Mouse (Mus musculus) heart, embryonic 16.5 days (tissue): ENCODE results near the gene Scnn1a. TPM values are rescaled to one million over a fixed set of nuclear protein-coding genes. Genes with fewer than 3 reads are reported as not detected.

Experiments used
- ATAC-seq: fragments of 200-750 bp; cut with Nextera tagmentation; replicated peaks from 2 replicates; pipeline ENCODE4 v1.8.0; 2017; ENCODE audit warnings: moderate number of reproducible peaks; ENCODE audit not compliant: insufficient read depth, low FRiP score; ENCODE audit errors: extremely low read depth
- H3K27ac ChIP-seq: fragments of 300-500 bp; sonication (generic); 2 replicates; pipeline ENCODE4 v1.5.1; 2014; ENCODE audit warnings: mild to moderate bottlenecking, low read length, control low read depth, moderate library complexity
- H3K27me3 ChIP-seq: fragments of 300-500 bp; sonication (generic); 2 replicates; pipeline ENCODE4 v1.6.1; 2014; ENCODE audit warnings: low read length, mixed read lengths; ENCODE audit not compliant: control insufficient read depth, insufficient read depth
- H3K36me3 ChIP-seq: fragments of 300-500 bp; sonication (generic); 2 replicates; pipeline ENCODE4 v1.6.1; 2014; ENCODE audit not compliant: control insufficient read depth, insufficient read depth
- H3K4me1 ChIP-seq: fragments of 300-500 bp; sonication (generic); 2 replicates; pipeline ENCODE4 v1.6.1; 2014; ENCODE audit warnings: low read length, mixed read lengths; ENCODE audit not compliant: control insufficient read depth, insufficient read depth
- H3K4me2 ChIP-seq: fragments of 300-500 bp; sonication (generic); 2 replicates; pipeline ENCODE4 v1.6.1; 2014; ENCODE audit warnings: low read depth, mild to moderate bottlenecking, control low read depth, low read length
- H3K4me3 ChIP-seq: fragments of 300-500 bp; sonication (generic); 2 replicates; pipeline ENCODE4 v1.5.1; 2014; ENCODE audit warnings: mild to moderate bottlenecking, control low read depth, low read length
- H3K9ac ChIP-seq: fragments of 300-500 bp; sonication (generic); 2 replicates; pipeline ENCODE4 v1.6.1; 2014; ENCODE audit warnings: low read length, control low read depth
- H3K9me3 ChIP-seq: fragments of 300-500 bp; sonication (generic); replicated peaks from 2 replicates; pipeline ENCODE4 v1.6.1; 2016; ENCODE audit warnings: low read length; ENCODE audit not compliant: control insufficient read depth
- WGBS: fragments of 180-500 bp; shearing (Covaris S2); extraction: QIAGEN DNeasy Blood & Tissue Kit; methylation state at CpG from one replicate; pipeline ENCODE4 v1.1.7; 2014; 5-methylcytosine and 5-hydroxymethylcytosine counted together
- polyA plus RNA-seq: library from polyadenylated mRNA; unstranded; fragments of >200 nt; fragmentation: Nextera tagmentation; extraction: Ambion mirVana; gene quantifications from 2 replicates; pipeline ENCODE4 v1.2.1, GENCODE M21; 2015

Scnn1a gene
- polyA plus RNA-seq, 1 experiment from 2014 or later: 2.6 TPM

GRCm38 (mm10) chr6:125328243-125328642 lies 7.8 kb downstream of the Scnn1a start:
- Histone ChIP-seq H3K27me3 (no peaks in the 10 kb centered on the region; the same call in 1 of the 2 replicates), H3K27ac (no peak overlapping the region), H3K4me3 (no peak overlapping the region), H3K9me3 (no peaks in the 10 kb centered on the region), H3K4me2 (no peak overlapping the region), H3K9ac (no peak overlapping the region), H3K4me1 (peaks cover 12% of the 10 kb centered on the region; the same call in 1 of the 2 replicates), H3K36me3 (no peaks in the 10 kb centered on the region)
- WGBS: 78% methylated on average over 5 of the region's 5 CpGs
- ATAC-seq: no peak

- Histone ChIP-seq H3K4me1 (peaks cover 8% of the 10 kb centered on the region; the same call in 1 of the 2 replicates), H3K36me3 (no peaks in the 10 kb centered on the region), H3K27me3 (no peaks in the 10 kb centered on the region), H3K27ac (peak overlapping the region; percentile 52; the same call in 1 of the 2 replicates), H3K9me3 (no peaks in the 10 kb centered on the region), H3K4me2 (peak overlapping the region; percentile 83), H3K4me3 (peak overlapping the region; percentile 66), H3K9ac (peak overlapping the region; percentile 80)
- 1% methylated on average over 39 of the region's 39 CpGs for whole genome bisulfite sequencing
- peak; percentile 95 for ATAC-seq
Measured at GRCm38 (mm10) chr6:125330626-125331326, 10.3 kb downstream of the Scnn1a start.

- no peaks in the 10 kb centered on the region for H3K9me3 ChIP-seq
- H3K4me1 ChIP-seq: peaks cover 8% of the 10 kb centered on the region; the same call in 1 of the 2 replicates
- H3K4me2 ChIP-seq: no peak overlapping the region
- 67% methylated on average over 14 of the region's 14 CpGs for WGBS
- H3K27ac ChIP-seq: no peak overlapping the region
- H3K27me3 ChIP-seq: no peaks in the 10 kb centered on the region
- ATAC-seq: no peak
- H3K9ac ChIP-seq: no peak overlapping the region
- no peak overlapping the region for H3K4me3 ChIP-seq
- H3K36me3 ChIP-seq: no peaks in the 10 kb centered on the region
Measured at GRCm38 (mm10) chr6:125333112-125333899, 12.8 kb downstream of the Scnn1a start.

- Histone ChIP-seq H3K9ac (no peak overlapping the region), H3K4me2 (no peak overlapping the region), H3K36me3 (no peaks in the 10 kb centered on the region), H3K9me3 (no peaks in the 10 kb centered on the region), H3K4me3 (no peak overlapping the region), H3K27me3 (no peaks in the 10 kb centered on the region), H3K27ac (no peak overlapping the region), H3K4me1 (peaks cover 8% of the 10 kb centered on the region; the same call in 1 of the 2 replicates)
- WGBS: 71% methylated on average over 2 of the region's 2 CpGs
- no peak for ATAC-seq
Measured at GRCm38 (mm10) chr6:125334356-125334755, 13.9 kb downstream of the Scnn1a start.

GRCm38 (mm10) chr6:125338791-125339660 lies 18.6 kb downstream of the Scnn1a start:
- Histone ChIP-seq H3K36me3 (no peaks in the 10 kb centered on the region), H3K9ac (no peak overlapping the region), H3K27me3 (no peaks in the 10 kb centered on the region), H3K4me2 (no peak overlapping the region), H3K27ac (peak overlapping the region; percentile 74; the same call in 1 of the 2 replicates), H3K4me3 (no peak overlapping the region), H3K4me1 (0 out of 2 replicates have a peak, but pooled peaks cover 2% of the 10 kb centered on the region), H3K9me3 (no peaks in the 10 kb centered on the region)
- no peak for ATAC-seq
- 71% methylated on average over 9 of the region's 9 CpGs for WGBS

- Histone ChIP-seq H3K9me3 (no peaks in the 10 kb centered on the region), H3K4me2 (no peak overlapping the region), H3K27me3 (no peaks in the 10 kb centered on the region), H3K4me3 (no peak overlapping the region), H3K4me1 (0 out of 2 replicates have a peak, but pooled peaks cover 2% of the 10 kb centered on the region), H3K9ac (no peak overlapping the region), H3K27ac (peak overlapping the region; percentile 74), H3K36me3 (no peaks in the 10 kb centered on the region)
- peak; percentile 65; the same call in 1 of the 2 replicates for ATAC-seq
- 62% methylated on average over 5 of the region's 5 CpGs for whole genome bisulfite sequencing
Measured at GRCm38 (mm10) chr6:125340244-125340643, 19.8 kb downstream of the Scnn1a start.

- no peak for ATAC-seq
- 80% methylated on average over 3 of the region's 3 CpGs for WGBS
- Histone ChIP-seq H3K36me3 (no peaks in the 10 kb centered on the region), H3K27me3 (no peaks in the 10 kb centered on the region), H3K4me2 (no peak overlapping the region), H3K9me3 (no peaks in the 10 kb centered on the region), H3K9ac (no peak overlapping the region), H3K27ac (no peak overlapping the region), H3K4me1 (0 out of 2 replicates have a peak, but pooled peaks cover 2% of the 10 kb centered on the region), H3K4me3 (no peak overlapping the region)
Measured at GRCm38 (mm10) chr6:125342198-125342597, 21.7 kb downstream of the Scnn1a start.

GRCm38 (mm10) chr6:125344084-125344483 lies 23.6 kb downstream of the Scnn1a start:
- H3K4me1 ChIP-seq: peaks cover 6% of the 10 kb centered on the region
- H3K27ac ChIP-seq: no peak overlapping the region
- no peaks in the 10 kb centered on the region for H3K9me3 ChIP-seq
- no peaks in the 10 kb centered on the region for H3K36me3 ChIP-seq
- no peaks in the 10 kb centered on the region for H3K27me3 ChIP-seq
- no peak for ATAC-seq
- 30% methylated on average over 8 of the region's 8 CpGs for WGBS
- H3K9ac ChIP-seq: no peak overlapping the region
- H3K4me3 ChIP-seq: no peak overlapping the region
- H3K4me2 ChIP-seq: no peak overlapping the region
